Mouse (Mus musculus) thymus, adult 2 months (tissue): ENCODE measurements around the gene Dvl2. TPM values are rescaled to one million over a fixed set of nuclear protein-coding genes. Genes with fewer than 3 reads are reported as not detected.

Source experiments
- DNase-seq: peaks from one replicate; pipeline ENCODE4 v3.0.0; 2021
- H3K27ac ChIP-seq: fragments of 200-500 bp; 2 replicates; pipeline ENCODE4 v1.5.1; 2012; ENCODE audit warnings: low read length, control low read depth; ENCODE audit not compliant: control insufficient read depth, insufficient read depth
- H3K27me3 ChIP-seq: fragments of 200-500 bp; 2 replicates; pipeline ENCODE4 v1.6.1; 2012; ENCODE audit warnings: mild to moderate bottlenecking, low read length, moderate library complexity, mixed read lengths; ENCODE audit not compliant: control insufficient read depth, insufficient read depth
- H3K36me3 ChIP-seq: fragments of 200-500 bp; 2 replicates; pipeline ENCODE4 v1.6.1; 2012; ENCODE audit warnings: mild to moderate bottlenecking, low read length, moderate library complexity; ENCODE audit not compliant: control insufficient read depth, insufficient read depth
- H3K4me1 ChIP-seq: fragments of 200-500 bp; replicated peaks from 2 replicates; pipeline ENCODE4 v1.6.1; 2012; ENCODE audit warnings: low read length; ENCODE audit not compliant: control insufficient read depth, insufficient read depth
- H3K4me3 ChIP-seq: fragments of 200-500 bp; 2 replicates; pipeline ENCODE4 v1.5.1; 2012; ENCODE audit warnings: mild to moderate bottlenecking, low read length, control low read depth, moderate library complexity; ENCODE audit not compliant: control insufficient read depth, insufficient read depth
- CTCF ChIP-seq: fragments of 200-500 bp; IDR thresholded peaks from 2 replicates; pipeline ENCODE4 v1.5.1; 2012; ENCODE audit warnings: mild to moderate bottlenecking, control low read depth, low read length, moderate library complexity, borderline replicate concordance; ENCODE audit not compliant: control insufficient read depth, poor library complexity, insufficient read depth; ENCODE audit errors: extremely low read depth
- POLR2A ChIP-seq: fragments of 200-500 bp; IDR thresholded peaks from 2 replicates; pipeline ENCODE4 v1.6.1; 2012; ENCODE audit warnings: mild to moderate bottlenecking, low read length, control low read depth, moderate library complexity; ENCODE audit not compliant: control insufficient read depth, poor library complexity, insufficient read depth; ENCODE audit errors: extremely low read depth
- WGBS: fragments of 180-500 bp; shearing (Covaris S2); methylation state at CpG from one replicate; pipeline ENCODE4 v1.1.7; 2018; 5-methylcytosine and 5-hydroxymethylcytosine counted together
- polyA plus RNA-seq: library from polyadenylated mRNA; depleted of rRNA; stranded (reverse); fragments of >200 nt; gene quantifications from 2 replicates; pipeline ENCODE4 v1.2.3, GENCODE M21; 2012

Gene Dvl2
- polyA plus RNA-seq, 1 experiment: 52.4 TPM

GRCm38 (mm10) chr11:69968793-69969192 is 31.6 kb upstream of the Dvl2 start:
- peaks cover 18% of the 10 kb centered on the region; the same call in 1 of the 2 replicates for H3K27me3 ChIP-seq
- TF ChIP-seq POLR2A: no peak
- no peak for TF ChIP-seq CTCF
- no peak for DNase-seq
- H3K4me1 ChIP-seq: peaks cover 7% of the 10 kb centered on the region; the same call in 1 of the 2 replicates
- H3K4me3 ChIP-seq: no peak overlapping the region
- peaks cover 5% of the 10 kb centered on the region for H3K36me3 ChIP-seq
- H3K27ac ChIP-seq: no peak overlapping the region
- 91% methylated on average over 4 of the region's 4 CpGs for WGBS

DNA sequence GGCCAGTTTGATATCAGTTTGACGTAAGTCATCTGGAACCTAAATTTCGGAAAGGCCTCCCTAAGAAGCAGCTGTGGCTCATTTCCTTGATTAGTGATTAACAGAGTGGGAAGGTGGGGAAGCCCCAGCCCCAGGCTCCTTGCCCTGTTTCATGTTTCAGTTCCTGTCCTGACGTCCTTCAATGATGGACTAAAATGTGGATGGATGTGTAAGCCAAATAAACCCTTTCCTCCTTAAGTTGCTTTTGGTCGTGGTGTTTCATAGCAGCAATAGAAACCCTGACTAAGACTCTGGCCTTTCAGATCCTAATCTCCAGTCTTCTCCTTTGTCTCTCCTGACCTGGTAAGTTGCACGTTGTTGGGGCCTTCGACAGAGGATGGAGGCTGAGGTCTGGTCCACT is 30.2 kb upstream of the Dvl2 start:
- no peak for DNase-seq
- H3K4me1 ChIP-seq: peaks cover 6% of the 10 kb centered on the region; the same call in 1 of the 2 replicates
- H3K27ac ChIP-seq: no peak overlapping the region
- H3K36me3 ChIP-seq: peaks cover 9% of the 10 kb centered on the region
- no peak for TF ChIP-seq POLR2A
- TF ChIP-seq CTCF: no peak
- 93% methylated on average over 6 of the region's 6 CpGs for WGBS
- peaks cover 14% of the 10 kb centered on the region; the same call in 1 of the 2 replicates for H3K27me3 ChIP-seq
- H3K4me3 ChIP-seq: no peak overlapping the region

DNA sequence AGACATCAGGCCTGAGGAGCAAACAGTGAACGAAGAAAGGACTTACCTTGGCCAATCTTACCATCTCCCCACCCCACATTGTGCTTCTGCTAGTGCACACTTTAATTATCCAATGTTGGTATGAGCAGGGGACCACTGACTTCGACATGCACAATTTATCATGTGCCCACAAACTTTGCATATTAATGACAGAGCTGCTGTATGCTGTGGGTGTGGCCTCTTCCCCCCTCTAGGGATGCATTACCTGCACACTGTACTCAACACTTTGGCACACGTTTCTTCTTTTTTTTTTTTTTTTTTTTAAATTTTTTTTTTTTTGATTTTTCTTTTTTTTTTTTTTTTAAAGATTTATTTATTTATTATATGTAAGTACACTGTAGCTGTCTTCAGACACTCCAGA is 29.6 kb upstream of the Dvl2 start:
- Histone ChIP-seq H3K27me3 (peaks cover 11% of the 10 kb centered on the region; the same call in 1 of the 2 replicates), H3K36me3 (peaks cover 9% of the 10 kb centered on the region), H3K4me3 (no peak overlapping the region), H3K4me1 (peaks cover 3% of the 10 kb centered on the region; the same call in 1 of the 2 replicates), H3K27ac (no peak overlapping the region)
- no peak for TF ChIP-seq CTCF
- TF ChIP-seq POLR2A: no peak
- no peak for DNase-seq
- WGBS: 78% methylated on average over 3 of the region's 3 CpGs

DNA sequence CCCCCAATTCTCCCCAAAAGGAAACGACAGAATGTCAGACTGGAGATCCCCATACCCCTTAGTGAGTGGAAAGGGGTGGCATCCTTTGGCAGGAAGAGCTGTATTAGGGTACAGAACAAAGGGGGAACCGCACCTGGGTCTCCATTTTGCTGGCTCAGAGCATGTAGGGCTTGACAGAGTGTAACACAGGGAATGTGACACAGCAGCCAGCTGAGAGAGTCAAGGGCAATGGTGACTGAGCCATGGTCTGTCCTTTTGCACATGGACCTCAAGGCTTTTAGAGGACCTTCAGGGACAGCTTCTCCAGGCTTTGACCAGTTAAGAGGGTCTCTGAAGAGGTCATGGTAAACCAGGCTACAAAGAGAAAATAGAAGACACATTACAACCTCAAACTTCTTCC is 25.5 kb upstream of the Dvl2 start:
- no peak overlapping the region for H3K4me3 ChIP-seq
- peaks cover 3% of the 10 kb centered on the region for H3K4me1 ChIP-seq
- H3K27me3 ChIP-seq: no peaks in the 10 kb centered on the region
- H3K36me3 ChIP-seq: peaks cover 9% of the 10 kb centered on the region
- H3K27ac ChIP-seq: no peak overlapping the region
- no peak for TF ChIP-seq POLR2A
- no peak for TF ChIP-seq CTCF
- no peak for DNase-seq
- 100% methylated on average over 2 of the region's 2 CpGs for WGBS

DNA sequence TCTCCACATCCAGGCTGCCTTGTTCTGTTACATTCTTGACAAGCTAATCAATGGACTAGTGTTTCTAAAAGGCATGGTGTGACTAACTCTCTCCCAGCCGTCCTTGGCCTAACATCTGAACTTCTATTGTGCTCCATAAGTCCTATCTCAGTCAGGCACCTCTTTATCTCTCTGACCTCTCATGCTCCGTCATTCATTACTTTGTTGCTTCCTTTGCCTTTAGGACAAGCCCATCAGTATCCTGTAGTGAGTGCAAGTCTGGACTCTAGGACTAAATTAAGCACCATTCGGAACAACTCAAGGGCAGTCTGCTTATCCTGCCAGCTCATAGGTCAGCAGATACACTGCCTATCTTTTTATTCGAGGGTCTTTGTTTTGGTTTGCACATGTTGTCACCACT is 24.1 kb upstream of the Dvl2 start:
- DNase-seq: no peak
- Histone ChIP-seq H3K27ac (no peak overlapping the region), H3K36me3 (peaks cover 9% of the 10 kb centered on the region), H3K4me1 (peaks cover 4% of the 10 kb centered on the region), H3K4me3 (no peak overlapping the region), H3K27me3 (no peaks in the 10 kb centered on the region)
- TF ChIP-seq CTCF (no peak), POLR2A (no peak)
- WGBS: 94% methylated on average over 4 of the region's 4 CpGs

GRCm38 (mm10) chr11:69979827-69980195 is 20.6 kb upstream of the Dvl2 start:
- H3K4me1 ChIP-seq: peaks cover 14% of the 10 kb centered on the region
- H3K27ac ChIP-seq: peak overlapping the region; percentile 14; the same call in 1 of the 2 replicates
- no peak for DNase-seq
- H3K4me3 ChIP-seq: peak overlapping the region; percentile 59
- WGBS: 3% methylated on average over 16 of the region's 16 CpGs
- H3K36me3 ChIP-seq: peaks cover 8% of the 10 kb centered on the region
- TF ChIP-seq POLR2A: no peak
- no peak for TF ChIP-seq CTCF
- H3K27me3 ChIP-seq: no peaks in the 10 kb centered on the region

DNA sequence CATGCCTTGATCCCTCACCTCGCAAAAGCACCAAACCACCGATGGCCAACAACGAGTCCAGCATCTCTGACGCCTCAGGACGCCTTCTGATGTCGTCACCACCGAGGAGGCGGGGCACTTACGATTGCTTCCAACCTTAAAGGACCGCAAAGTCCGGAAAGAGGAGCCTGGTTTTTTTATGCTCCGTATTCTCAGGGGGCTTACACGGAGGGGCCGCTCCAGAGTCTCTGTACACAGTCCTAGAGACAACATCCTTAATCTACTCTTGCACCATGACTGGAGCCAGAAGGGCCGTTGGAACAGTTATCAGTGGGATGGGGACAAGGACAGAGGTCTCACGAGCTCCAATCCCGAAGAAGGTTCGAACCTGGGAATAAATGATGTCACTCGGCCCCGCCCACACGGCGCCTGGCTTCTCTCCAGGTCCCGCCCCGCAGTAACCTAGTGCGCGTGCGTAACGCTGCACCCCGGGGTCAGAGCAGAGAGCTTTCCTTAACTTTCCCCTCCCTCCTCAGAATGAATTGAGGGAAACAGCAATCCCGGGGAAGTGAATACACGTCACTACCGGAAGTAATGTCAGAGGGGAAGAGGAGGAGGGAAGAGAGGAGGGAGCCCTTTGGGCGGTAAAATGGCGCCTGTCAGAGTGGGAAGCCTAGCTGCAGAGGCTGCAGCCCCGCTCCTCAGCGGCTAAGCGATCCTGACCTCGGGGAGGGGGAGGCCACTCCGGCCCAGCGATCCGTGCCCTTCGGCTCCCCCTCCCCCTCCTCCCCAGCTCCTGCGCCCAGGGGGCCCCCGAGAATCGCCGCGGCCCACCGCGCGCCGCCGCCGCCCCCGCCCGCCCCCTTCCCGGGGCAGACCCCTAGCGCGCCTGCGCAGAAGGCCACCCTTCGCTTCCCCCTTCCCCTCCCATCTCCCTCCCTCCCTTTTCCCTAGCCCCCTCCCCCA is 19.9 kb upstream of the Dvl2 start:
- no peaks in the 10 kb centered on the region for H3K27me3 ChIP-seq

More for the DNA sequence above, 19.9 kb upstream of the Dvl2 start:
- H3K27ac ChIP-seq: peak overlapping the region; percentile 68
- H3K36me3 ChIP-seq: peaks cover 14% of the 10 kb centered on the region
- peak overlapping the region; percentile 59 for H3K4me3 ChIP-seq
- TF ChIP-seq CTCF: 0 out of 2 replicates have a peak, but pooled peaks have one; percentile 23
- TF ChIP-seq POLR2A: peak; percentile 70; the same call in 1 of the 2 replicates
- peak; percentile 89 for DNase-seq
- WGBS: 1% methylated on average over 53 of the region's 60 CpGs
- H3K4me1 ChIP-seq: peaks cover 14% of the 10 kb centered on the region
